Mouse (Mus musculus) lung, embryonic 15.5 days (tissue): ENCODE measurements around the gene Dnaja4. TPM values are rescaled to one million over a fixed set of nuclear protein-coding genes. Genes with fewer than 3 reads are reported as not detected.
A peak's percentile ranks its signal among the peaks of the same experiment; 100 is the strongest.
"Not testable (repeated sequence)": the region's sequence is repeated elsewhere in the genome, so short reads cannot be mapped to it uniquely, and the experiment has no call there.

Source experiments
- ATAC-seq: fragments of 200-750 bp; cut with Nextera tagmentation; 2 replicates; pipeline ENCODE4 v1.8.0; 2017; ENCODE audit warnings: moderate number of reproducible peaks, borderline replicate concordance; ENCODE audit not compliant: low FRiP score, low TSS enrichment; ENCODE audit errors: extremely low read depth
- H3K27ac ChIP-seq: fragments of 300-500 bp; sonication (generic); 2 replicates; pipeline ENCODE4 v1.5.1; 2015; ENCODE audit warnings: moderate library complexity, mild to moderate bottlenecking, inconsistent platforms
- H3K27me3 ChIP-seq: fragments of 300-500 bp; sonication (generic); 2 replicates; pipeline ENCODE4 v1.6.1; 2015; ENCODE audit warnings: inconsistent platforms
- H3K36me3 ChIP-seq: fragments of 300-500 bp; sonication (generic); 2 replicates; pipeline ENCODE4 v1.6.1; 2015; ENCODE audit warnings: inconsistent platforms
- H3K4me1 ChIP-seq: fragments of 300-500 bp; sonication (generic); 2 replicates; pipeline ENCODE4 v1.6.1; 2015; ENCODE audit warnings: inconsistent platforms
- H3K4me2 ChIP-seq: fragments of 300-500 bp; sonication (generic); 2 replicates; pipeline ENCODE4 v1.6.1; 2015; ENCODE audit warnings: inconsistent platforms, mild to moderate bottlenecking, moderate library complexity
- H3K4me3 ChIP-seq: fragments of 300-500 bp; sonication (generic); 2 replicates; pipeline ENCODE4 v1.5.1; 2015; ENCODE audit warnings: mild to moderate bottlenecking, inconsistent platforms
- H3K9ac ChIP-seq: fragments of 300-500 bp; sonication (generic); 2 replicates; pipeline ENCODE4 v1.6.1; 2015; ENCODE audit warnings: inconsistent platforms
- H3K9me3 ChIP-seq: fragments of 300-500 bp; sonication (generic); 2 replicates; pipeline ENCODE4 v1.6.1; 2016; ENCODE audit warnings: inconsistent platforms
- WGBS: fragments of 180-500 bp; shearing (Covaris S2); methylation state at CpG from one replicate; pipeline ENCODE4 v1.1.7; 2015; 5-methylcytosine and 5-hydroxymethylcytosine counted together
- polyA plus RNA-seq: library from polyadenylated mRNA; unstranded; fragments of >200 nt; fragmentation: Nextera tagmentation; extraction: Ambion mirVana; gene quantifications from 2 replicates; pipeline ENCODE4 v1.2.1, GENCODE M21; 2015

Gene Dnaja4
- polyA plus RNA-seq, 1 experiment from 2014 or later, result 6.6 TPM

DNA sequence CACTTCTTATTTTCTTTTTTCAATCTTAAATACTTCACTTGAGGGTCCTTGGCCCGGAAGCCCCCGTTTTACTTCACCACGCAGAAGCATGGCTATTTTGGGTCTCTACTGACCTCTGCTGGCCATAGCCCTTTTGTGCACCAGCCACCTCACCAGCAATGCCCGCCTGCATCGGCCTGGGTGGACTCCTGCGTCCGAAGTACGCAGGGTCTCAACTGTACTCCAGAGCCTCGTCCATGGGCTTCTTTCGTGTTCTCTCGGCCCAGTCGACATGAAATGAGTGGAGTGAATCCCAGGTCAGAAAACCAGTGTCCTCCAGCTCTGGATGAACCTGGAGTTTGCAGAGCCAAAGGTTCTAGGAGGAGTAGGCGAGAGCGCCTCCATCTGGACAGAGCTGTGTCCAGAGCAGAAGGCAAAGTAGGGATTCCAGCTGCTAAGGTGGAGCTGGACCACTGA, 22.1 kb upstream of the Dnaja4 start:
- 1% methylated on average over 14 of the region's 14 CpGs for whole genome bisulfite sequencing
- ATAC-seq, result no peak
- H3K9ac ChIP-seq, result no peak overlapping the region; the same call in 1 of the 2 replicates
- peak overlapping the region; percentile 29 for H3K4me3 ChIP-seq
- H3K27me3 ChIP-seq, result no peaks in the 10 kb centered on the region
- H3K9me3 ChIP-seq, result no peaks in the 10 kb centered on the region
- no peaks in the 10 kb centered on the region for H3K36me3 ChIP-seq
- H3K4me2 ChIP-seq, result peak overlapping the region; percentile 61
- 0 out of 2 replicates have a peak, but pooled peaks cover 4% of the 10 kb centered on the region for H3K4me1 ChIP-seq
- no peak overlapping the region for H3K27ac ChIP-seq

DNA sequence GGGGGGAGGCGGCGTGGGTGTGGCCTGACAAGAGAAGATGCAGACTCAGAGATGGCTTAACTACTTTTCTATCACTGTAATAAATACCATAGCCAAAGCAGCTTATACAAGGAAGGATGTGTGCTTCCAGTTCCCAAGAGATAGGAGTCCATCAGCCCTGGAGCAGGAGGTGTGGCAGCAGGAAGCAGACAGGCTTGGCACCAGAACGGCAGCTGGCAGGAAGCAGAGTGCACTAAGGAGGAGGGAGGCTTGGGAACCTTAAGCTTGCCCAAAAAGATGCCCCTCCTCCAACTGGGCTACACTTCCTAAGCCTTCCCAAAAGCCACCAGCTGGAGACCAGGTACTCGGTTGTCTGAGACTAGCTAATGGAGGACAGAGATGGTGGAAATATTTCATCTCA, 15.8 kb upstream of the Dnaja4 start:
- no peak for ATAC-seq
- 39% methylated on average over 2 of the region's 4 CpGs for WGBS
- Histone ChIP-seq H3K27ac (no peak overlapping the region), H3K4me1 (no peaks in the 10 kb centered on the region), H3K4me2 (no peak overlapping the region), H3K27me3 (no peaks in the 10 kb centered on the region), H3K4me3 (no peak overlapping the region), H3K9ac (no peak overlapping the region), H3K9me3 (no peaks in the 10 kb centered on the region), H3K36me3 (no peaks in the 10 kb centered on the region)

DNA sequence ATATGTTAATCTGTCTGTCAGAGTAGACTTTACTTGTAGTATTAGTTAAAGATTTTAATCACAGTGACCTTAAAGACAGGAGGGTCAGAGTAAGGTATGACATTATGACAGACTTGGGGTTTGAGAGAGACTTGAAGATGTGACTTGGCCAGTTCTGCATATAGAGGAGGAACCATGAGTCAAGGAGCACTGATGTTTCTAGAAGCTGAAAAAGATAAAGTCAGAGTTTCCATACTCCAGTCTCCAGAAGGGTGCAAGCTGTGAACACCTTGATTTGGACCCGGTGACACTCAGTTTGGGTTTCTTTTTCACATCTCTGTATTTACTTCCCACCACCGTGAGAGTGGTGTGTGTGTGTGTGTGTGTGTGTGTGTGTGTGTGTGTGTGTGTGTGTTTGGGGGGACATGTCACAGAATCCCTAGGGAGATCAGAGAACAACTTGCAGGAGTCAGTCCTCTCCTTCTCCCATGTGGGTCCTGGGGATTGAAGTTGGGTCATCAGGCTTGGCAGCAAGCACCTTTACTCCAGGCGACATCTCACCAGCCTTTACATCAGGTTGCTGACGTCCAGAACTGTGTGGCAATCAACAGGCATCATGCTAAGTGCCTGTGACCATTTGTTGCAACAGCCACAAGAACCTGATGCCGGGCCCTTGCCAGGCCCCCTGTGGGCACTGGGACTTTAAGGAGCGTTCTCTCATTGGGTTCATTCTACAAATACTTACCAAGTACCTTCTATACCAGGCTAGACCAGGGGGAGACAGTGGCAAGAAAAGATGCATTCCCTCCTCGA, 14.7 kb upstream of the Dnaja4 start:
- Histone ChIP-seq H3K4me3 (no peak overlapping the region), H3K4me2 (no peak overlapping the region), H3K4me1 (no peaks in the 10 kb centered on the region), H3K9me3 (no peaks in the 10 kb centered on the region), H3K36me3 (no peaks in the 10 kb centered on the region), H3K27me3 (no peaks in the 10 kb centered on the region), H3K9ac (no peak overlapping the region), H3K27ac (no peak overlapping the region)
- ATAC-seq, result no peak
- 61% methylated on average over 7 of the region's 7 CpGs for WGBS

DNA sequence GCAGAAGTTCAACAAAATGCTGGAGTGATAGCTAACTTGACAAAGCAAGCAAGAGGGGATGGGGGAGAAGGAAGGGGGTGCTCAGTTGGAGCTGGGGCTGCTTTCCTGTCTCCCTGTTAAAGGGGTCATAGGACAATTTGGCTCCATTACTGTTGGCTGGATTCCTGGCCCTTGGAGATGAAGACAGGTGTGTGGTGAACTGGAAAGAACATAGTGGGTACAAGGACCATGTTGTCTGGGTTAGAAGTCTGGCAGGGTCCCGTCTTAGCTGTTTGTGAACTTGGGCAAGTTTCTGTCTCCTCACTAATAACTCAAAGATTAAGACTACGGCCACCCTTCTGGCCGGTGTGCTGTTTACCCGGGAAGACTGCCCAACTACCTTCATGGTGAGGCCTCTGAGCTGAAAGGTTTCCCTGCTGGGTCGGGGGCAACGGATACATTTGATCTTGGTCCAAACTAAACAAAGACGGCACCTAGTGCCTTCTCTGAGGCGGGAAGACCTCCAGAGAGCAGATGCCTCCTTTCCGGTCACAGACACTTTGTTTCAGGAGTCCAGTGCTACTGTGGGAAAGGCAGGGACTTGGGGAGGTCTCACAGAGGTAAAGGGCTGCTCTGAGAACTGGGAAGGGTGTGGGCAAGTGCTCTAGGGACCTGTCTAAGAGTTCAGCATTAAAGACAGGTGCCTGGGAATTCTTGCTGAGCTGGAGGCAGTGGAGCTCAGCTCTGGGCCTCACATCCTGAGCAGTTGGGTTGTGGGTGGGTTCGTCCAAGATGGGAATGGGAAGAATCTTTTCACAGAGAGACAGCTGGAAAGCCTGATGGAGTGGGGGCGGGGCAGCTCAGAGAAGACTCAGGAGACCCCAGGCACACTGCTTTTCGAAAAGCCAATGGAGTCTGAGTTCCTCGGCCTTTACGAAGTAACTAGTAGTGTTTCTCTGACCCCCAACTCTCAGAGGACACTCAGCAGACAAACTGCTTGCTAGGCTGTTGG, 11.1 kb upstream of the Dnaja4 start:
- no peak overlapping the region for H3K4me2 ChIP-seq
- no peaks in the 10 kb centered on the region; the same call in 1 of the 2 replicates for H3K27me3 ChIP-seq
- H3K27ac ChIP-seq, result no peak overlapping the region
- no peaks in the 10 kb centered on the region for H3K4me1 ChIP-seq
- no peaks in the 10 kb centered on the region for H3K9me3 ChIP-seq
- no peak overlapping the region for H3K4me3 ChIP-seq
- no peak for ATAC-seq
- WGBS, result 46% methylated on average over 14 of the region's 14 CpGs
- no peaks in the 10 kb centered on the region for H3K36me3 ChIP-seq
- H3K9ac ChIP-seq, result no peak overlapping the region

DNA sequence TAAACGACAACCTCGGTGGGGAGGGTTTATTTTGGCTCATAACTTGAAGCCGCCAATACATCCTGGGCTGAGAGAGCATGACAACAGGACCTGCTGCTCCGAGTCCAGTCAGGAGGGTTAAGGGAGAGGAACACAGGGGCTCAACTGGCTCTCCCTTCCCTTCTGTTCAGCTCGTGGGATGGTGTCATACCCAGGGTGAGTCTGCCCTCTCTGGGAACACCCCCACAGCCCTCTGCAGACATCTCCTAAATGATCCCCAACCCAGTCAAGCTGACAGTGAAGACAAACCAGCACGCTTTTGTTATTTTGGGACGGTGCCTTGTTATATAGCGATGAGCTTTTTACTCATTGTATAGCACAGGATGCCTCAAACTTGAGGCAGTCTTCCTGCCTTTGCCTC, 9.2 kb upstream of the Dnaja4 start:
- WGBS, result 68% methylated on average over 8 of the region's 8 CpGs
- Histone ChIP-seq H3K4me2 (no peak overlapping the region), H3K27ac (no peak overlapping the region), H3K9ac (no peak overlapping the region), H3K4me1 (no peaks in the 10 kb centered on the region), H3K9me3 (no peaks in the 10 kb centered on the region), H3K36me3 (no peaks in the 10 kb centered on the region), H3K27me3 (no peaks in the 10 kb centered on the region; the same call in none of the 2 replicates), H3K4me3 (no peak overlapping the region)
- no peak for ATAC-seq

DNA sequence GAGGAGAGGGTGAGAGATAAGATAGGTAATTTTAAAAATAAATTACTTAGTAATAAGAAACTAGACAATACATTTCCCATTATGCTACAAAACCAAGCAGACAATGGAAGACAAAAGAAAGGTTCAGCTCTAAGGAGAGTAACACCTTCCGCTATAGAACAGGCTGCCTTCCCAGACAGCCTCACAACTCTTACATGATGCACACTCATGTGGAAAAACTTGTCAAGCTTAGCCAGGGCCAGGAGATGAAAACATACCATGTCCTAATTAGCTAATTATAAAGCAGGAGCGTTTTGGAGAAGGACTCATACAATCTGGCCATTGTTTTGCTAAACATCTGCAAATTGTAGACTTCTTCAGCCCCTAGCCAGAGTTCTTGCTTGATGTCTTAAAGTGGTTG, 8.0 kb upstream of the Dnaja4 start:
- H3K4me2 ChIP-seq, H3K27me3 ChIP-seq, H3K9me3 ChIP-seq, H3K36me3 ChIP-seq, H3K27ac ChIP-seq, H3K9ac ChIP-seq, H3K4me3 ChIP-seq, ATAC-seq, H3K4me1 ChIP-seq: not testable (repeated sequence)
- WGBS, result 89% methylated on average over 2 of the region's 2 CpGs

DNA sequence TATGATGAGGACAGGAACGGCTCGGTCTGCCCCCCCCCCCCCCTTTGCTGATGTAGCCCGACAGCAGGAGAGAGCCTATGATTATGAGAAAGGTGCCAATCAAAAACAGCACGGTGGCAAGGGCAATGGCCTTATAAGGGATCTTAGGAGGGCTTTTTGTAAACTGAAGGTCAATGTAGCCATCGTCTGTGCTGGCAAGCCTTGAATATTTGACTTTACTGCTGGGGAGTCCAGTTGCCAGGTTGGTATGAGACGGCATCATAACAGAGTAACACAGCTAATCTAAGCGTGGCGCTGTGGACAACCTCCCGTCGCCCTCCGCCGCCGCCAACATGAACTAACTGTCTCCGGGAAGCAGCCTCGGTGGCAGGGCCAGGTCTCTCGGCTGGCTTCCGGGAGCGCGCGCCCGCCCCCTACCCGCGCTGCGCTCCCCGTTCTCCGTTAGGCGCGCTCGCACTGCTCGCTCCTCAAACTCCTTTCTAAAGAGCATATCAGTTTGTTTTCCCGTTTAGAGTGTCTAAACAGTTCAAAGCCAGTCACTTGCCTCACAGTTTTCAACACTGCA, 7.3 kb upstream of the Dnaja4 start:
- H3K36me3 ChIP-seq, H3K27me3 ChIP-seq, H3K4me1 ChIP-seq, H3K9me3 ChIP-seq, H3K27ac ChIP-seq, H3K9ac ChIP-seq: not testable (repeated sequence)
- 0 out of 2 replicates have a peak, but pooled peaks have one; percentile 39 for ATAC-seq
- Histone ChIP-seq H3K4me2 (peak overlapping the region; percentile 59), H3K4me3 (peak overlapping the region; percentile 31)
- 5% methylated on average over 31 of the region's 31 CpGs for WGBS

DNA sequence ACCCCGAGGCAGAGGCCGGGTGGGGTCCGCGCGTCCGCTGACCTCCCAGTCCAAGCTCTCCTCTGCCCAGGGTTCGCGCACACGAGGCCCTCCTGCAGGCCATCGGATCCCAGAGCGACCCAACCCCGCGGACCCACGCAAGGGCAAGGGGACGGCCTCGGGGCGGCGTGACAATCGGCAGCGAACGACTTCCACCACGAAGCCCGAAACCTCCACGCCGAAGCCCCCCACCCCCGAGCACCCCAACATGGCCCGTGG, 343 bp downstream of the Dnaja4 start:
- WGBS, result 6% methylated on average over 27 of the region's 27 CpGs
- no peaks in the 10 kb centered on the region for H3K36me3 ChIP-seq
- peak overlapping the region; percentile 77 for H3K4me3 ChIP-seq
- no peaks in the 10 kb centered on the region for H3K9me3 ChIP-seq
- H3K4me1 ChIP-seq, result peaks cover 22% of the 10 kb centered on the region; the same call in 1 of the 2 replicates
- H3K27me3 ChIP-seq, result peaks cover 21% of the 10 kb centered on the region
- H3K9ac ChIP-seq, result peak overlapping the region; percentile 54
- ATAC-seq, result peak; percentile 76
- H3K27ac ChIP-seq, result no peak overlapping the region
- peak overlapping the region; percentile 97 for H3K4me2 ChIP-seq

DNA sequence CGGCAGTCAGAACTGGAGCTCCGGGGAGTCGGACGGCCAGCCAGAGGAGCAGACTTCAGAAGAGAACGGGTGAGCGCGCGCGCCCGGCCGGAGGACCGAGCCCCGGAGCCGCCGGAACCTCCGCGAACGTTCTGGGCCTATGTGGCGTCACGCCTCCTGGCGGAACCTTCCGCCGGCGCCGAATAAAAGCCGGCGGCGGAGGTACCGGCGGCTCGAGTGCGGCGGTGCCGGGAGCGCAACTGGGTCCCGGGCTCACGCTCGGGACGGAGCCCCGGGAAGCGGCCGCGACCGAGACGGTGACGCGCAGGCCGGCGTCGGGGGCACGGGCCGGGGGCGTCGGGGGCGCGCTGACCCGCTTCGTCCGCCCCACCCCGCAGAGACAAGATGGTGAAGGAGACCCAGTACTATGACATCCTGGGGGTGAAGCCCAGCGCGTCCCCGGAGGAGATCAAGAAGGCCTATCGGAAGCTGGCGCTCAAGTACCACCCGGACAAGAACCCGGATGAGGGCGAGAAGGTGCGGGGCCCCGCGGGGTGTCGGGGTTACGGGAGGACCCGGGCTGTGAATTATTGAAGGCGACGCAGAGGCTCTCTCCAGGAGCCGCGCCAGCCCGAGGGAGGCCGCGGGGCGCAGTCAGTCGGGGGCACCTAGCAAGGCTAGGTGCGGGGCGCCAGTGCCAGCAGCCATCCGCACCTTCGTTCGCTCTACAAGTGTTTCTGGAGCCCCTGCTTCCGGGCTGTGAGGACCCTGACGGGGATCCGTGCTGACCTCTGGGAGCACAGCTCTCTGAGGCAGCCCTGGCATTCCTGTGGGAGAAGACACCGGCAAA, 886 bp downstream of the Dnaja4 start:
- no peak overlapping the region for H3K27ac ChIP-seq
- H3K27me3 ChIP-seq, result peaks cover 21% of the 10 kb centered on the region
- H3K9ac ChIP-seq, result peak overlapping the region; percentile 54
- H3K4me3 ChIP-seq, result peak overlapping the region; percentile 77
- under 1% methylated on average over 87 of the region's 92 CpGs for WGBS
- H3K4me1 ChIP-seq, result peaks cover 22% of the 10 kb centered on the region; the same call in 1 of the 2 replicates
- H3K9me3 ChIP-seq, result no peaks in the 10 kb centered on the region
- ATAC-seq, result peak; percentile 73
- peak overlapping the region; percentile 97 for H3K4me2 ChIP-seq
- H3K36me3 ChIP-seq, result no peaks in the 10 kb centered on the region

DNA sequence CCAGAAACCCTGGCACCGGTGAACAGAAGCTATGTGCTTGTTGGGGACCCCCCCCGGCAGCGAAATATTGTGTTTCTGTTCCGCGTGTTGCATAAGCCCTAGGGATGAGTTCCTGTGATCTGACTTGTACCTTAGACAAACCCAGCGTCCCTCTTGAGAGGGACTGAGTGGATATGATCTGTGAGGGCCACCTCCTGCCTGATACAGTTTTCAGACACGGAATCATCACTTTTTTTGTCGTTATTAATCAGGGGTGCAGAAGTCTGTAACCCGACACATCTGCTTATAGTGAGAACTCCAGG, 1.5 kb downstream of the Dnaja4 start:
- H3K4me2 ChIP-seq, result peak overlapping the region; percentile 97
- no peaks in the 10 kb centered on the region for H3K36me3 ChIP-seq
- no peak overlapping the region for H3K27ac ChIP-seq
- H3K27me3 ChIP-seq, result peaks cover 21% of the 10 kb centered on the region
- H3K4me3 ChIP-seq, result peak overlapping the region; percentile 77
- peak overlapping the region; percentile 54 for H3K9ac ChIP-seq
- peaks cover 22% of the 10 kb centered on the region; the same call in 1 of the 2 replicates for H3K4me1 ChIP-seq
- no peak for ATAC-seq
- H3K9me3 ChIP-seq, result no peaks in the 10 kb centered on the region
- WGBS, result 11% methylated on average over 9 of the region's 9 CpGs

DNA sequence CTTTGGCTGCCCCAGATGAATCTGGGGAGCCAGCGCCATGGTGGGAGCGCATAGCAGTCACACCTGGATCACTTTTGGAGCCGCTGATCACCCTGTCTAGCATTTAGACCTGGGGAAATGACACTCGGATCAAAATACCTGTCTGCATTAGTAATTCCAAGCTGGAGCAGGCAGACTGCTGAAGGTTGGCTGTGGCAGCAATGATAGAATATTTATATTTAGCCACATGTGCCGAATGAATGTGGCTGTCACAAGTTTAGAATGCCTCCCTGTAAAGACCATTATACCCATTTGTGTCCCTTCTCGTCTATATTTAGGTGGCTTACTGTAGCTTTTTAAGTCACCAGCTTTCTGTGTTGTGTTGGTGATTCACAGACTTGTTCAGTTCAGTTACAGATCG, 2.1 kb downstream of the Dnaja4 start:
- H3K4me2 ChIP-seq, result peak overlapping the region; percentile 97
- no peaks in the 10 kb centered on the region for H3K9me3 ChIP-seq
- ATAC-seq, result no peak
- peak overlapping the region; percentile 77; the same call in 1 of the 2 replicates for H3K4me3 ChIP-seq
- peaks cover 21% of the 10 kb centered on the region for H3K27me3 ChIP-seq
- no peak overlapping the region for H3K27ac ChIP-seq
- WGBS, result 68% methylated on average over 7 of the region's 7 CpGs
- H3K36me3 ChIP-seq, result no peaks in the 10 kb centered on the region
- H3K4me1 ChIP-seq, result peaks cover 22% of the 10 kb centered on the region; the same call in 1 of the 2 replicates
- no peak overlapping the region for H3K9ac ChIP-seq
